ENCODE assay signal across 26 mouse cellular contexts in genomic region chr3:126770056-126770455, GRCm38 (mm10).
A peak's percentile ranks its signal among the peaks of the same experiment; 100 is the strongest.
DNase-seq lines count a peak whose midpoint lies in the region; ATAC-seq and TF ChIP-seq lines count a peak whose summit lies in the region.
"Had no signal": no experiment of that assay in that cellular context is flagged by ENCODE, and none has a peak within 500 bp of the region (broad histone marks: within the 10 kb centered on the region; RNA-seq: fewer than 3 reads in every experiment).

No protein-coding gene starts in this region.

- H3K4me2 ChIP-seq in heart, embryonic 12.5 days = no peak overlapping the region
- H3K4me2 ChIP-seq: forebrain, embryonic 13.5 days; hindbrain, embryonic 15.5 days; limb, embryonic 13.5 days; liver, embryonic 13.5 days had no signal

- TF ChIP-seq POLR2A in spleen, adult 2 months (IDR thresholded peaks at IDR 0.05; ENCODE audit: low read depth, low read length) = no peak

- no peak overlapping the region for H3K4me3 ChIP-seq in heart, embryonic 12.5 days
- no peak overlapping the region for H3K4me3 ChIP-seq in spleen, adult 2 months (ENCODE audit: extremely low read depth, insufficient read depth, insufficient read length)
- H3K4me3 ChIP-seq: forebrain, embryonic 13.5 days; gastrocnemius, adult 2 months; hindbrain, embryonic 15.5 days; limb, embryonic 13.5 days; liver, embryonic 13.5 days; midbrain, embryonic 10.5 days had no signal

- no peak for TF ChIP-seq CTCF in spleen, adult 2 months (IDR thresholded peaks at IDR 0.05; ENCODE audit: extremely low read depth, insufficient read depth, insufficient read length, insufficient replicate concordance)

- H3K36me3 ChIP-seq in heart, embryonic 12.5 days = no peaks in the 10 kb centered on the region; the same call in 1 of the 2 replicates
- no peaks in the 10 kb centered on the region; the same call in 1 of the 2 replicates for H3K36me3 ChIP-seq in spleen, adult 2 months (ENCODE audit: control insufficient read depth, insufficient read depth, low read length)
- H3K36me3 ChIP-seq: G1E; hindbrain, embryonic 15.5 days; liver, embryonic 13.5 days; midbrain, embryonic 10.5 days had no signal

- H3K4me1 ChIP-seq in heart, embryonic 12.5 days (replicated peaks) = peaks cover 8% of the 10 kb centered on the region
- no peaks in the 10 kb centered on the region; the same call in 1 of the 2 replicates for H3K4me1 ChIP-seq in spleen, adult 2 months (ENCODE audit: control insufficient read depth, insufficient read depth, insufficient read length)
- H3K4me1 ChIP-seq: forebrain, embryonic 13.5 days; hindbrain, embryonic 15.5 days; limb, embryonic 13.5 days; liver, embryonic 13.5 days; midbrain, embryonic 10.5 days had no signal

- no peaks in the 10 kb centered on the region for H3K27me3 ChIP-seq in heart, embryonic 12.5 days (replicated peaks)
- no peaks in the 10 kb centered on the region for H3K27me3 ChIP-seq in spleen, adult 2 months (ENCODE audit: control insufficient read depth, insufficient read depth, low read length)
- H3K27me3 ChIP-seq: forebrain, embryonic 13.5 days; hindbrain, embryonic 15.5 days; limb, embryonic 13.5 days; liver, embryonic 13.5 days had no signal

- no peaks in the 10 kb centered on the region for H3K9me3 ChIP-seq in heart, embryonic 12.5 days (replicated peaks)
- H3K9me3 ChIP-seq: forebrain, embryonic 13.5 days; hindbrain, embryonic 15.5 days; limb, embryonic 13.5 days; liver, embryonic 13.5 days; midbrain, embryonic 10.5 days had no signal

- H3K27ac ChIP-seq in heart, embryonic 12.5 days (ENCODE audit: poor library complexity, severe bottlenecking) = peak overlapping the region; percentile 51; the same call in 1 of the 2 replicates
- peak overlapping the region; percentile 33; the same call in 1 of the 2 replicates for H3K27ac ChIP-seq in spleen, adult 2 months (ENCODE audit: insufficient read depth, low read length)
- H3K27ac ChIP-seq: forebrain, embryonic 13.5 days; gastrocnemius, adult 2 months; hindbrain, embryonic 15.5 days; limb, embryonic 13.5 days; liver, embryonic 13.5 days; midbrain, embryonic 10.5 days had no signal

- DNase-seq in heart, adult 9 months (ENCODE audit: low spot score in 2 of 2) = no peak
- DNase-seq in spleen, adult 2 months (ENCODE audit: low read depth in 1 of 2, low spot score in 2 of 2) = peak in 1 of 2 experiments; percentile 31
- no peak for DNase-seq in spleen, postnatal 10 days (ENCODE audit: low spot score in 2 of 2)
- DNase-seq in adrenal gland, adult 18-20 months (ENCODE audit: low spot score in 2 of 2) = no peak
- DNase-seq in right cerebral cortex, postnatal 10 days (ENCODE audit: low spot score in 2 of 2) = no peak
- DNase-seq: adrenal gland, postnatal 14 days; cerebellum, adult 8-10 months; cerebellum, postnatal 36 days; gastrocnemius, adult 2 months; kidney, adult 8-10 months; kidney, postnatal 14 days; liver, embryonic 13.5 days; lung, adult 2 months; lung, postnatal 14 days; thymus, adult 18-20 months; thymus, postnatal 36 days had no signal

- 56% methylated on average over 6 of the region's 6 CpGs for WGBS in heart, embryonic 12.5 days
- 11% methylated on average over 6 of the region's 6 CpGs for WGBS in spleen, adult 2 months

- no peak for ATAC-seq in heart, embryonic 12.5 days (ENCODE audit: insufficient number of reproducible peaks, low FRiP score)
- peak; percentile 88 for ATAC-seq in granulocyte monocyte progenitor cell, adult 5-6 weeks (replicated peaks; ENCODE audit: poor library complexity, severe bottlenecking)
- ATAC-seq in neutrophil, adult 5-6 weeks (ENCODE audit: extremely low read depth, insufficient number of reproducible peaks, low FRiP score, poor library complexity, severe bottlenecking) = peak; percentile 62; the same call in 1 of the 2 replicates
- ATAC-seq: activated CD4-positive, CD25-positive, alpha-beta regulatory T cell, adult 4 months; forebrain, embryonic 13.5 days; midbrain, embryonic 16.5 days had no signal

- no peak overlapping the region for H3K9ac ChIP-seq in heart, embryonic 12.5 days
- H3K9ac ChIP-seq: forebrain, embryonic 13.5 days; hindbrain, embryonic 15.5 days; limb, embryonic 13.5 days; liver, embryonic 13.5 days had no signal
